Mouse (Mus musculus) CH12.LX (cell line): ENCODE results near the gene Kif1bp.

Source experiments
- CHD1 ChIP-seq: IDR thresholded peaks from 2 replicates; pipeline ENCODE4 v1.6.1; 2012; ENCODE audit warnings: low read depth, low read length, improper control_type of control experiment, inconsistent platforms
- CTCF ChIP-seq, 2 experiments: IDR thresholded peaks in 1 of 2; conservative IDR thresholded peaks in 1 of 2; 2 replicates each; pipeline ENCODE4 v1.5.1; 2011 to 2012; ENCODE audit warnings: low read depth in 2 of 2, low read length in 2 of 2, improper control_type of control experiment in 1 of 2, inconsistent platforms in 1 of 2, mild to moderate bottlenecking in 1 of 2, moderate library complexity in 1 of 2
- EP300 ChIP-seq: IDR thresholded peaks from 2 replicates; pipeline ENCODE4 v1.6.1; 2011; ENCODE audit warnings: low read length, improper control_type of control experiment
- ETS1 ChIP-seq: conservative IDR thresholded peaks from 2 replicates; pipeline ENCODE4 v1.6.1; 2012; ENCODE audit warnings: low read depth, mild to moderate bottlenecking, inconsistent platforms, low read length, improper control_type of control experiment, moderate library complexity
- HCFC1 ChIP-seq: IDR thresholded peaks from 2 replicates; pipeline ENCODE4 v1.6.1; 2012; ENCODE audit warnings: low read depth, mild to moderate bottlenecking, inconsistent platforms, low read length, improper control_type of control experiment
- JUND ChIP-seq: conservative IDR thresholded peaks from 2 replicates; pipeline ENCODE4 v1.6.1; 2011; ENCODE audit warnings: low read depth, low read length, improper control_type of control experiment
- NRF1 ChIP-seq: IDR thresholded peaks from 2 replicates; pipeline ENCODE4 v1.6.1; 2014; ENCODE audit warnings: low read depth, mild to moderate bottlenecking, inconsistent platforms, low read length, improper control_type of control experiment, moderate library complexity
- POLR2A ChIP-seq: IDR thresholded peaks from 2 replicates; pipeline ENCODE4 v1.6.1; 2011; ENCODE audit warnings: low read depth, mild to moderate bottlenecking, improper control_type of control experiment, low read length
- POLR2AphosphoS2 ChIP-seq: IDR thresholded peaks from 2 replicates; pipeline ENCODE4 v1.6.1; 2011; ENCODE audit warnings: low read depth, low read length, improper control_type of control experiment
- USF1 ChIP-seq: IDR thresholded peaks from 2 replicates; pipeline ENCODE4 v1.6.1; 2014; ENCODE audit warnings: low read depth, mild to moderate bottlenecking, inconsistent platforms, low read length, improper control_type of control experiment
- USF2 ChIP-seq: conservative IDR thresholded peaks from 2 replicates; pipeline ENCODE4 v1.6.1; 2011; ENCODE audit warnings: low read depth, low read length, improper control_type of control experiment
- ZKSCAN1 ChIP-seq: IDR thresholded peaks from 2 replicates; pipeline ENCODE4 v1.6.1; 2012; ENCODE audit warnings: low read depth, inconsistent platforms, low read length, improper control_type of control experiment, borderline replicate concordance
- ZNF384 ChIP-seq: IDR thresholded peaks from 2 replicates; pipeline ENCODE4 v1.6.1; 2012; ENCODE audit warnings: low read depth, low read length, improper control_type of control experiment, inconsistent platforms

GRCm38 (mm10) chr10:62557736-62558135 is 20.5 kb downstream of the Kif1bp start:
- peak in 1 of 2 experiments; percentile 59; a peak in 2 of 4 replicates for TF ChIP-seq CTCF (conservative IDR thresholded peaks at IDR 0.05 in 1 of 2, IDR thresholded peaks at IDR 0.05 in 1 of 2; ENCODE audit: low read depth in 2 of 2, low read length in 2 of 2)
- TF ChIP-seq USF1: no peak
- no peak for TF ChIP-seq USF2
- TF ChIP-seq EP300: no peak
- no peak for TF ChIP-seq POLR2AphosphoS2
- TF ChIP-seq POLR2A: no peak
- no peak for TF ChIP-seq ZNF384
- no peak for TF ChIP-seq CHD1
- TF ChIP-seq HCFC1: no peak
- TF ChIP-seq ETS1: no peak
- TF ChIP-seq ZKSCAN1: no peak
- TF ChIP-seq NRF1: no peak
- TF ChIP-seq JUND: no peak
